Mouse (Mus musculus) stomach, postnatal 0 days (tissue): Measurements from ENCODE around the gene Atcay. TPM values are rescaled to one million over a fixed set of nuclear protein-coding genes. Genes with fewer than 3 reads are reported as not detected.
"Not testable (repeated sequence)": the region's sequence is repeated elsewhere in the genome, so short reads cannot be mapped to it uniquely, and the experiment has no call there.

ENCODE experiments used
- ATAC-seq: fragments of 200-750 bp; cut with Nextera tagmentation; 2 replicates; pipeline ENCODE4 v1.8.0; 2017; ENCODE audit not compliant: low FRiP score, low TSS enrichment
- DNase-seq: peaks from one replicate; pipeline ENCODE4 v3.0.0-alpha.2; 2016; ENCODE audit warnings: low spot score
- H3K27ac ChIP-seq: fragments of 300-500 bp; sonication (generic); replicated peaks from 2 replicates; pipeline ENCODE4 v1.5.1; 2014; ENCODE audit warnings: mild to moderate bottlenecking, control low read depth
- H3K27me3 ChIP-seq: fragments of 300-500 bp; sonication (generic); 2 replicates; pipeline ENCODE4 v1.6.1; 2014; ENCODE audit warnings: low read length; ENCODE audit not compliant: control insufficient read depth, insufficient read depth
- H3K36me3 ChIP-seq: fragments of 300-500 bp; sonication (generic); 2 replicates; pipeline ENCODE4 v1.6.1; 2014; ENCODE audit warnings: low read length, mixed read lengths; ENCODE audit not compliant: control insufficient read depth, insufficient read depth
- H3K4me1 ChIP-seq: fragments of 300-500 bp; sonication (generic); replicated peaks from 2 replicates; pipeline ENCODE4 v1.6.1; 2014; ENCODE audit warnings: antibody characterized with exemption; ENCODE audit not compliant: control insufficient read depth, insufficient read depth
- H3K4me2 ChIP-seq: fragments of 300-500 bp; sonication (generic); replicated peaks from 2 replicates; pipeline ENCODE4 v1.6.1; 2014; ENCODE audit warnings: low read depth, mild to moderate bottlenecking, control low read depth, moderate library complexity
- H3K4me3 ChIP-seq: fragments of 300-500 bp; sonication (generic); 2 replicates; pipeline ENCODE4 v1.5.1; 2014; ENCODE audit warnings: low read depth, low read length, control low read depth
- H3K9ac ChIP-seq: fragments of 300-500 bp; sonication (generic); 2 replicates; pipeline ENCODE4 v1.6.1; 2014; ENCODE audit warnings: mild to moderate bottlenecking, low read length, control low read depth, mixed read lengths
- H3K9me3 ChIP-seq: fragments of 300-500 bp; sonication (generic); 2 replicates; pipeline ENCODE4 v1.6.1; 2016; ENCODE audit warnings: low read length; ENCODE audit not compliant: control insufficient read depth
- CTCF ChIP-seq: IDR thresholded peaks from 2 replicates; pipeline ENCODE4 v1.5.1; 2016; ENCODE audit warnings: antibody characterized with exemption, low read depth, mild to moderate bottlenecking, moderate library complexity
- EP300 ChIP-seq: optimal IDR thresholded peaks from 2 replicates; pipeline ENCODE3; 2016; ENCODE audit warnings: antibody characterized with exemption
- WGBS: fragments of 180-500 bp; shearing (Covaris S2); extraction: QIAGEN DNeasy Blood & Tissue Kit; methylation state at CpG from one replicate; pipeline ENCODE4 v1.1.7; 2014; 5-methylcytosine and 5-hydroxymethylcytosine counted together
- polyA plus RNA-seq: library from polyadenylated mRNA; unstranded; fragments of >200 nt; fragmentation: Nextera tagmentation; extraction: Ambion mirVana; gene quantifications from 2 replicates; pipeline ENCODE4 v1.2.1, GENCODE M21; 2015

Atcay gene
- polyA plus RNA-seq, 1 experiment from 2014 or later: 0.91 TPM

DNA sequence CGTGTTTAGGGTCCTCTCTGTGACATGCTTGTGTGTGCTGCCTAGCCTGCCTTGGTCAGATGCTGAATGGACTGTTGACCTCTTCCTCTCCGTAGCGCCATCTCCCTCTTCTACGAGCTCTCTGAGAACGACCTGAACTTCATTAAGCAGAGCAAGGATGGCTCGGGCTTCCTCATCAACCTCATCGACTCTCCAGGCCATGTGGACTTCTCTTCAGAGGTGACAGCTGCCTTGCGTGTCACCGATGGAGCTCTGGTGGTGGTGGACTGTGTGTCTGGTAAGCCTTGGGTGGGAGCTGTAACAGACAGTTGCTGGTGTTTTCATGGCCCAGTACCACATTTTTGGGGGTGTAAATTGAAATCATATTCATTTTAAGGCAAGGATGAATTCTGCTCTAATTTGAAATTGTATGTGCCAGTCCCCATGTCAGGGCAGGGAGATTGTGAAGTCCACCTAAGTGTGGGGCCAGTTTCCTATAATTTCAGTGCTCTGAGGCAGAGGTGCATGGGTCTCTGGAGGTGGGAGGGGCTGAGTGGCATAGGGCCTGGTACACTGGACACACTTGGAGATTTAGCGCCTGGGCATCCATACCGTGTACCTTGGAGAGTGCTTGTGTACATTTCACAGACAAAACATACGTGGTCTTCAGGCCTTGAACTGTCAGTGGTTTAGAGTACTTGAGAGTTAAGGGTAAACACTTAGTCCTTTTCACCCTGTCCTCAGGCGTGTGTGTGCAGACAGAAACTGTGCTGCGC, 52.5 kb downstream of the Atcay start:
- Histone ChIP-seq H3K9ac (peak overlapping the region; percentile 99), H3K9me3 (no peaks in the 10 kb centered on the region), H3K4me2 (peak overlapping the region; percentile 72), H3K27ac (no peak overlapping the region), H3K27me3 (no peaks in the 10 kb centered on the region), H3K36me3 (peaks cover 41% of the 10 kb centered on the region), H3K4me3 (peak overlapping the region; percentile 94), H3K4me1 (peaks cover 4% of the 10 kb centered on the region; the same call in 1 of the 2 replicates)
- no peak for TF ChIP-seq CTCF
- no peak for TF ChIP-seq EP300
- ATAC-seq (no peak), DNase-seq (no peak)
- WGBS: 53% methylated on average over 14 of the region's 14 CpGs

DNA sequence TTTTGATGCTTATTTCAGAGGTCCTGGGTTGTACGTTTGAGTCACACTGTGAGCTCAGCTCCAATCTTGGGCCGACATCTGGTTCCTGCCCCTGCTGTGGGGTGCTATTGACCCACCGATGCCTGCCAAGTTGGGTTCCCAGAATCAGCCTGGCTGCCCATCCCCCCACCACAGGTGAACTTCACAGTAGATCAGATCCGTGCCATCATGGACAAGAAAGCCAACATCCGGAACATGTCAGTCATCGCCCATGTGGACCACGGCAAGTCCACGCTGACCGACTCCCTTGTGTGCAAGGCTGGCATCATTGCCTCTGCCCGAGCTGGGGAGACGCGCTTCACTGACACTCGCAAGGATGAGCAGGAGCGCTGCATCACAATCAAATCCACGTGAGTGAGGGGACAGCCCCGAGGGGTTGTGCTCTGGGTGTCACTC, 53.1 kb downstream of the Atcay start:
- peak overlapping the region; percentile 94 for H3K4me3 ChIP-seq
- no peaks in the 10 kb centered on the region for H3K27me3 ChIP-seq
- no peaks in the 10 kb centered on the region for H3K9me3 ChIP-seq
- DNase-seq (peak; percentile 62), ATAC-seq (no peak)
- peaks cover 41% of the 10 kb centered on the region for H3K36me3 ChIP-seq
- TF ChIP-seq EP300 (no peak), CTCF (no peak)
- peak overlapping the region; percentile 99 for H3K9ac ChIP-seq
- peak overlapping the region; percentile 72 for H3K4me2 ChIP-seq
- H3K4me1 ChIP-seq: peaks cover 4% of the 10 kb centered on the region; the same call in 1 of the 2 replicates
- peak overlapping the region; percentile 95 for H3K27ac ChIP-seq
- WGBS: 10% methylated on average over 16 of the region's 16 CpGs

DNA sequence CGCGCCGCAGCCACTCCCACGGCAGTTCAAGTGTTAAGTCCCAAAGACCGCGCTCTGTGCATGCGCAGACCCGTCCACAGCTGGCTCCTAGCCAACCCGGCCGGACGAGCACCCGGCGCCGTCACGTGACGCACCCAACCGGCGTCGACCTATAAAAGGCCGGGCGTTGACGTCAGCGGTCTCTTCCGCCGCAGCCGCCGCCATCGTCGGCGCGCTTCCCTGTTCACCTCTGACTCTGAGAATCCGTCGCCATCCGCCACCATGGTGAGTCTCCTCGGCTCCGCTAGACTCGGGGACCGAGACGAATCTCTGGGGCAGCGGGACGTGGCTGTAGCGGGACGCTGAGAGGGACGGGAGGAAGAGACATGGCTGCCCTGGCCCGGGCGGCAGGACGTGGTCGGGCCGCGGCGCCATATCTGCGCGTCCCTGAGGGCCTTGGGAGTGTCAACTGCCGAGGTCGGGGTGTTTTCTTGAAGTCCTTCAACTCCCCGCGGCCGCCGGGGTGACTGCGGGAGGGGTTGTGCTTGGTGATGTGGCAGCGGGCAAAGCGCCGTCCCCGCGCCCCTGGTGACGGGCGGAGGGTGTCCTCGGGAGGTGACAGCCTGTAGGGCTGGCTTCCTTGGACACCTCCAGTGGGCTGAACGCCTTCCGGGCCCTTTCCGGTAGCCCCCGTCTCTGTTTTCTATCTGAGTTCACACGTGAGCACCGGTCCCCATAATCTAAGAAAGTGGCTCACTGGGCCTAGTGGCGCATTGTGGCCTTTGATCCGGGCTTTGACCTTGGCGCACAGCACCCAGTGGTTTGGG, 54.0 kb downstream of the Atcay start, which contains the start of gene Eef2:
Gene Eef2, plus strand, starts transcription at position 166 of the 806 bp plus-strand sequence.
- peak within 1 kb of the TSS; percentile 94 for H3K4me3 ChIP-seq
- peaks cover 4% of the 10 kb centered on the region; the same call in 1 of the 2 replicates for H3K4me1 ChIP-seq
- H3K4me2 ChIP-seq: peak within 1 kb of the TSS; percentile 72
- ATAC-seq: peak; percentile 72
- peak; percentile 98 for DNase-seq
- no peaks in the 10 kb centered on the region for H3K9me3 ChIP-seq
- H3K27ac ChIP-seq: peak within 1 kb of the TSS; percentile 95
- peak within 1 kb of the TSS; percentile 99 for H3K9ac ChIP-seq
- peaks cover 38% of the 10 kb centered on the region for H3K36me3 ChIP-seq
- no peaks in the 10 kb centered on the region for H3K27me3 ChIP-seq
- WGBS: under 1% methylated on average over 76 of the region's 77 CpGs
- TF ChIP-seq CTCF (0 out of 2 replicates have a peak, but pooled peaks have one; percentile 2), EP300 (no peak)

DNA sequence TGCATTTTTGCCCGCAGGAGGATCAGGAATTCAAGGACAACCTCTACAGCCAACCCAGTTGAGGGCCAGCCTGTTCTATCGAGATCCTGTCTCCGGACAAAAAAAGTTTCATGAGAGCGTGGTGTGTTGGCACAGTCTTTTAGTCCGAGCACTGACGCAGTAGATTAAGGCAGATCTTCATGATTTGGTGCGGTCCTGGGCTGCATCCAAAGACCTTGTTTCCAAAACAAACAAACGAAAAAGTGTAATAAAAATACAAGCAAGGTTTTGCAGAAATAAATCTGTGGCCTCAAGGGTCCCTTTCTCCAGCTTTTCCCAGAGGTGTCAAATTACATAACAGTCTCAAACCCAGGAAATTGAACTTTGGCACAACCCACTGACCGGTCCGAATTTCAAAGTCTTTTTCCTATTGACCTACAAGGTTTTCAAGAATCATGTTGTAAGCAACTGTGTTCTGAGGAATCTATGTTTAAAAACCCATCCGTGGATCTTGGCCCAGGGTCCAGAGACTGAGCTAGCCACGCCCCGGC, 54.6 kb downstream of the Atcay start:
- no peak for DNase-seq
- H3K9me3 ChIP-seq: no peaks in the 10 kb centered on the region
- H3K4me3 ChIP-seq: peak overlapping the region; percentile 94
- peak overlapping the region; percentile 52 for H3K4me2 ChIP-seq
- 2% methylated on average over 13 of the region's 13 CpGs for WGBS
- ATAC-seq: 0 out of 2 replicates have a peak, but pooled peaks have one; percentile 13
- H3K36me3 ChIP-seq: peaks cover 31% of the 10 kb centered on the region
- TF ChIP-seq EP300: no peak
- no peak for TF ChIP-seq CTCF
- peaks cover 4% of the 10 kb centered on the region; the same call in 1 of the 2 replicates for H3K4me1 ChIP-seq
- H3K9ac ChIP-seq: peak overlapping the region; percentile 43; the same call in 1 of the 2 replicates
- peak overlapping the region; percentile 95 for H3K27ac ChIP-seq
- H3K27me3 ChIP-seq: no peaks in the 10 kb centered on the region

DNA sequence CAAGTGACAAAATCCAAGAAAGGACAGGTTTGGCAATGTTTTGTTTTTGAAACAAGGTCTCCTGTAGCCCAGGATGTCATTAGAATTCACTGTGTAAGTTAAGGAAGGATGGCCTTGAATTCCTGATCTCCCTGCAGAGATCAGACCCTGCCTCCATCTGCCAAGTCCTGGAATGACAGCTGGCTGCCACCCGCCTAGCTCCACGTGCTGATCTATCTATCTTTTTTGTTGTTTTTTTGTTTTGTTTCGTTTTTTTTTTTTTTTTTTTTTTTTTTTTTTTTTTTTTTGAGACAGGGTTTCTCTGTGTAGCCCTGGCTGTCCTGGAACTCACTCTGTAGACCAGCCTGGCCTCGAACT, 55.3 kb downstream of the Atcay start:
- H3K27ac ChIP-seq: peak overlapping the region; percentile 95
- not testable (repeated sequence) for ATAC-seq

More for the DNA sequence above, 55.3 kb downstream of the Atcay start:
- peak overlapping the region; percentile 51 for H3K4me2 ChIP-seq
- H3K36me3 ChIP-seq: peaks cover 25% of the 10 kb centered on the region
- not testable (repeated sequence) for H3K27me3 ChIP-seq, H3K4me3 ChIP-seq, DNase-seq, H3K4me1 ChIP-seq, H3K9ac ChIP-seq, H3K9me3 ChIP-seq
- 17% methylated on average over 4 of the region's 4 CpGs for WGBS
